Mouse (Mus musculus) liver, adult 2 months (tissue): ENCODE measurements around the gene Ubtd1. TPM values are rescaled to one million over a fixed set of nuclear protein-coding genes. Genes with fewer than 3 reads are reported as not detected.

Source experiments
- DNase-seq: peaks from one replicate; pipeline ENCODE4 v3.0.0-alpha.2; 2011; ENCODE audit warnings: low read depth, low spot score; ENCODE audit errors: extremely low read depth
- H3K27ac ChIP-seq: fragments of 200-500 bp; replicated peaks from 2 replicates; pipeline ENCODE4 v1.5.1; 2012; ENCODE audit warnings: low read depth, mild to moderate bottlenecking, control low read depth, inconsistent platforms, low read length; ENCODE audit not compliant: insufficient read depth
- H3K27me3 ChIP-seq: fragments of 200-500 bp; 2 replicates; pipeline ENCODE4 v1.6.1; 2012; ENCODE audit warnings: mild to moderate bottlenecking, moderate library complexity, low read length, inconsistent platforms; ENCODE audit not compliant: control insufficient read depth, insufficient read depth
- H3K36me3 ChIP-seq: fragments of 200-500 bp; 2 replicates; pipeline ENCODE4 v1.6.1; 2012; ENCODE audit warnings: low read length, inconsistent platforms; ENCODE audit not compliant: control insufficient read depth, insufficient read depth
- H3K4me1 ChIP-seq: fragments of 200-500 bp; 2 replicates; pipeline ENCODE4 v1.6.1; 2011; ENCODE audit warnings: low read length; ENCODE audit not compliant: control insufficient read depth, insufficient read depth
- H3K4me3 ChIP-seq: fragments of 200-500 bp; 2 replicates; pipeline ENCODE4 v1.5.1; 2011; ENCODE audit warnings: low read depth, mild to moderate bottlenecking, control low read depth, low read length, moderate library complexity; ENCODE audit not compliant: insufficient read depth
- H3K79me2 ChIP-seq: fragments of 200-500 bp; 2 replicates; pipeline ENCODE4 v1.6.1; 2012; ENCODE audit warnings: inconsistent platforms, mild to moderate bottlenecking, low read length, moderate library complexity; ENCODE audit not compliant: control insufficient read depth, insufficient read depth
- H3K9ac ChIP-seq: fragments of 200-500 bp; 2 replicates; pipeline ENCODE4 v1.6.1; 2012; ENCODE audit warnings: low read depth, mild to moderate bottlenecking, control low read depth, inconsistent platforms, low read length
- CTCF ChIP-seq: fragments of 200-500 bp; IDR thresholded peaks from 2 replicates; pipeline ENCODE4 v1.5.1; 2011; ENCODE audit warnings: low read depth, low read length, control low read depth
- POLR2A ChIP-seq: fragments of 200-500 bp; IDR thresholded peaks from 2 replicates; pipeline ENCODE4 v1.6.1; 2011; ENCODE audit warnings: low read length, control low read depth; ENCODE audit not compliant: insufficient read depth; ENCODE audit errors: extremely low read depth
- WGBS: fragments of 180-500 bp; shearing (Covaris S2); methylation state at CpG from one replicate; pipeline ENCODE4 v1.1.7; 2018; 5-methylcytosine and 5-hydroxymethylcytosine counted together
- polyA plus RNA-seq: library from polyadenylated mRNA; depleted of rRNA; stranded (reverse); fragments of >200 nt; gene quantifications from 2 replicates; pipeline ENCODE4 v1.2.3, GENCODE M21; 2012
- total RNA-seq: library from RNA; depleted of rRNA; stranded (reverse); fragments of >200 nt; gene quantifications from 2 replicates; pipeline ENCODE4 v1.2.3, GENCODE M21; 2014

Ubtd1 gene
- total and polyA plus RNA-seq, 2 experiments: 4.6 to 15.3 TPM

- no peak overlapping the region for H3K27ac ChIP-seq
- no peak for DNase-seq
- H3K4me3 ChIP-seq: no peak overlapping the region
- TF ChIP-seq CTCF (no peak), POLR2A (no peak)
- H3K79me2 ChIP-seq: peaks cover 9% of the 10 kb centered on the region; the same call in 1 of the 2 replicates
- no peaks in the 10 kb centered on the region for H3K36me3 ChIP-seq
- 93% methylated on average over 5 of the region's 5 CpGs for WGBS
- H3K4me1 ChIP-seq: peaks cover 2% of the 10 kb centered on the region; the same call in 1 of the 2 replicates
- no peak overlapping the region for H3K9ac ChIP-seq
- no peaks in the 10 kb centered on the region for H3K27me3 ChIP-seq
Measured at GRCm38 (mm10) chr19:42031112-42031511, 49.5 kb downstream of the Ubtd1 start.

- 95% methylated on average over 14 of the region's 14 CpGs for WGBS
- H3K4me3 ChIP-seq: no peak overlapping the region
- no peak overlapping the region for H3K9ac ChIP-seq
- TF ChIP-seq CTCF (no peak), POLR2A (no peak)
- H3K36me3 ChIP-seq: no peaks in the 10 kb centered on the region
- H3K79me2 ChIP-seq: no peaks in the 10 kb centered on the region; the same call in 1 of the 2 replicates
- H3K27me3 ChIP-seq: no peaks in the 10 kb centered on the region
- DNase-seq: no peak
- H3K27ac ChIP-seq: no peak overlapping the region
- peaks cover 2% of the 10 kb centered on the region; the same call in 1 of the 2 replicates for H3K4me1 ChIP-seq
Measured at GRCm38 (mm10) chr19:42033611-42034010, 52.0 kb downstream of the Ubtd1 start.

GRCm38 (mm10) chr19:42034146-42034775 is 52.7 kb downstream of the Ubtd1 start:
- Histone ChIP-seq H3K36me3 (no peaks in the 10 kb centered on the region), H3K4me3 (no peak overlapping the region), H3K4me1 (peaks cover 2% of the 10 kb centered on the region; the same call in 1 of the 2 replicates), H3K27me3 (no peaks in the 10 kb centered on the region), H3K27ac (no peak overlapping the region), H3K9ac (no peak overlapping the region), H3K79me2 (no peaks in the 10 kb centered on the region)
- TF ChIP-seq CTCF (no peak), POLR2A (no peak)
- WGBS: 79% methylated on average over 9 of the region's 9 CpGs
- DNase-seq: no peak

- WGBS: 62% methylated on average over 11 of the region's 11 CpGs
- Histone ChIP-seq H3K4me1 (peaks cover 2% of the 10 kb centered on the region; the same call in 1 of the 2 replicates), H3K79me2 (no peaks in the 10 kb centered on the region), H3K36me3 (no peaks in the 10 kb centered on the region), H3K27me3 (no peaks in the 10 kb centered on the region), H3K9ac (no peak overlapping the region), H3K4me3 (no peak overlapping the region), H3K27ac (no peak overlapping the region)
- no peak for DNase-seq
- TF ChIP-seq CTCF: no peak
- no peak for TF ChIP-seq POLR2A
Measured at GRCm38 (mm10) chr19:42034881-42035455, 53.4 kb downstream of the Ubtd1 start.

- no peak within 1 kb of the TSS for H3K27ac ChIP-seq
- no peak within 1 kb of the TSS for H3K4me3 ChIP-seq
- peaks cover 2% of the 10 kb centered on the region; the same call in 1 of the 2 replicates for H3K4me1 ChIP-seq
- H3K79me2 ChIP-seq: no peaks in the 10 kb centered on the region
- TF ChIP-seq CTCF: peak; percentile 93
- 0 out of 2 replicates have a peak, but pooled peaks have one; percentile 13 for TF ChIP-seq POLR2A
- H3K36me3 ChIP-seq: no peaks in the 10 kb centered on the region
- H3K9ac ChIP-seq: peak within 1 kb of the TSS; percentile 10; the same call in 1 of the 2 replicates
- DNase-seq: peak; percentile 92
- WGBS: 50% methylated on average over 19 of the region's 19 CpGs
- no peaks in the 10 kb centered on the region for H3K27me3 ChIP-seq
Measured at GRCm38 (mm10) chr19:42035456-42036248, 54.1 kb downstream of the Ubtd1 start, which contains the start of gene Ankrd2. Gene Ankrd2, plus strand, starts transcription at chr19:42036000.
